Mouse (Mus musculus) pancreas, adult 10 weeks (tissue): ENCODE results near the gene 2610008E11Rik. TPM values are rescaled to one million over a fixed set of nuclear protein-coding genes. Genes with fewer than 3 reads are reported as not detected.

Experiments
- polyA plus RNA-seq: library from polyadenylated mRNA; stranded (reverse); fragments of 350-450 nt; fragmentation: Illumina TruSeq; extraction: RNeasy Lipid Tissue Mini Kit (QIAGEN cat#74804); gene quantifications from one replicate; pipeline ENCODE4 v1.2.3, GENCODE M21; 2015; ENCODE audit warnings: low read depth, low replicate concordance; ENCODE audit not compliant: insufficient read depth

The 2610008E11Rik gene
- polyA plus RNA-seq = 4.1 TPM

GRCm38 (mm10) chr10:79097161-79097754, at the start of gene 2610008E11Rik:
Gene 2610008E11Rik (minus strand): TSS chr10:79097600.

DNA sequence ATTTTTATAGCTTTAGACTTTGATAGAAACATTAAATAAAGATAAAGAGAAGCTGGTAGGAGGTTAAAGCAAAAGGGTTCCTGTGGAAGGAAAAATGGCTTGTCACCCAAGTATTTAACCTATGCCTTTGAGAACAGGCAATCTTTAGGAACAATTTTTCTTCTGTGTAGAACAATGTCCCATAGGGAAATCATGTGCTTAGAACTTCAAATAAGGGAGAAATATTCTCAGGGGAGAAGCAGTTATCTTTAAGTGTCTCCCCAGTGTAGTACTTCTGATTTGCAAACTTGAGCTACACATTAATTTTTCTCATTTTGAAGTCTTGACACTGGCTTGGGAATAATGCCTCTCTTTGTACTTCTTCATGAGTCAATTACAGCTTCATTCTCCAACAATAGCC, 69.0 kb downstream of the 2610008E11Rik start, which contains the start of gene Olfr57:
Gene Olfr57, plus strand, starts transcription at position 301 of the 400 bp plus-strand sequence.

Other genes with a start within 250 kb of the 2610008E11Rik start
- gene Olfr1356, start 245.4 kb downstream of the 2610008E11Rik start, polyA plus RNA-seq = not detected
- gene Olfr1355, start 222.1 kb downstream of the 2610008E11Rik start, polyA plus RNA-seq = not detected
- not detected for gene Olfr1354, start 184.4 kb downstream of the 2610008E11Rik start, polyA plus RNA-seq
- not detected for gene Olfr8, start 147.0 kb downstream of the 2610008E11Rik start, polyA plus RNA-seq
- not detected for gene Olfr1353, start 134.3 kb downstream of the 2610008E11Rik start, polyA plus RNA-seq
- gene Olfr1352, start 116.5 kb downstream of the 2610008E11Rik start, polyA plus RNA-seq = not detected
- gene Olfr1351, start 85.1 kb downstream of the 2610008E11Rik start, polyA plus RNA-seq = not detected
- gene Olfr57, start 68.9 kb downstream of the 2610008E11Rik start, polyA plus RNA-seq = not detected
- gene Vmn2r80, start 51.2 kb upstream of the 2610008E11Rik start, polyA plus RNA-seq = not detected
- gene Vmn2r81, start 150.1 kb upstream of the 2610008E11Rik start, polyA plus RNA-seq = not detected